Mouse (Mus musculus) MN1 (cell line): ENCODE results near the gene Gm45753.

Experiments used
- DNase-seq: peaks from one replicate; pipeline ENCODE4 v3.0.0-alpha.2; 2016; ENCODE audit warnings: low spot score

The Gm45753 gene

GRCm38 (mm10) chr8:45274317-45274716, 33.9 kb downstream of the Gm45753 start:
- no peak for DNase-seq

- DNase-seq: no peak
Measured at GRCm38 (mm10) chr8:45269056-45269455, 39.2 kb downstream of the Gm45753 start.

- no peak for DNase-seq
Measured at GRCm38 (mm10) chr8:45268485-45268884, 39.8 kb downstream of the Gm45753 start.

GRCm38 (mm10) chr8:45267611-45268391, 40.5 kb downstream of the Gm45753 start:
- DNase-seq: no peak

- DNase-seq: no peak
Measured at GRCm38 (mm10) chr8:45266993-45267392, 41.3 kb downstream of the Gm45753 start.

GRCm38 (mm10) chr8:45264918-45265317, 43.3 kb downstream of the Gm45753 start:
- no peak for DNase-seq

- no peak for DNase-seq
Measured at GRCm38 (mm10) chr8:45262851-45263250, 45.4 kb downstream of the Gm45753 start.

GRCm38 (mm10) chr8:45261920-45262319, 46.3 kb downstream of the Gm45753 start, which contains the start of gene F11:
TSS of gene F11 (minus strand) at chr8:45262031.
- no peak for DNase-seq

GRCm38 (mm10) chr8:45258421-45258820, 49.8 kb downstream of the Gm45753 start:
- DNase-seq: no peak

GRCm38 (mm10) chr8:45255040-45255439, 53.2 kb downstream of the Gm45753 start:
- DNase-seq: no peak

- DNase-seq: no peak
Measured at GRCm38 (mm10) chr8:45254194-45254842, 53.9 kb downstream of the Gm45753 start.

- DNase-seq: no peak
Measured at GRCm38 (mm10) chr8:45253586-45253985, 54.7 kb downstream of the Gm45753 start.

- no peak for DNase-seq
Measured at GRCm38 (mm10) chr8:45253111-45253510, 55.2 kb downstream of the Gm45753 start.

GRCm38 (mm10) chr8:45246307-45246706, 62.0 kb downstream of the Gm45753 start:
- DNase-seq: no peak

GRCm38 (mm10) chr8:45239363-45239762, 68.9 kb downstream of the Gm45753 start:
- no peak for DNase-seq

- DNase-seq: peak; percentile 17
Measured at GRCm38 (mm10) chr8:45238282-45238681, 70.0 kb downstream of the Gm45753 start.

GRCm38 (mm10) chr8:45236164-45236912, 71.9 kb downstream of the Gm45753 start:
- peak; percentile 18 for DNase-seq

GRCm38 (mm10) chr8:45235228-45235627, 73.0 kb downstream of the Gm45753 start:
- DNase-seq: no peak

- no peak for DNase-seq
Measured at GRCm38 (mm10) chr8:45233256-45233655, 75.0 kb downstream of the Gm45753 start.
